Mouse (Mus musculus) testis, postnatal 10 days (tissue): ENCODE data around the gene Mdm2.

Experiments used
- DNase-seq: peaks from one replicate; pipeline ENCODE4 v3.0.0; 2021; ENCODE audit warnings: low spot score

The Mdm2 gene

DNA sequence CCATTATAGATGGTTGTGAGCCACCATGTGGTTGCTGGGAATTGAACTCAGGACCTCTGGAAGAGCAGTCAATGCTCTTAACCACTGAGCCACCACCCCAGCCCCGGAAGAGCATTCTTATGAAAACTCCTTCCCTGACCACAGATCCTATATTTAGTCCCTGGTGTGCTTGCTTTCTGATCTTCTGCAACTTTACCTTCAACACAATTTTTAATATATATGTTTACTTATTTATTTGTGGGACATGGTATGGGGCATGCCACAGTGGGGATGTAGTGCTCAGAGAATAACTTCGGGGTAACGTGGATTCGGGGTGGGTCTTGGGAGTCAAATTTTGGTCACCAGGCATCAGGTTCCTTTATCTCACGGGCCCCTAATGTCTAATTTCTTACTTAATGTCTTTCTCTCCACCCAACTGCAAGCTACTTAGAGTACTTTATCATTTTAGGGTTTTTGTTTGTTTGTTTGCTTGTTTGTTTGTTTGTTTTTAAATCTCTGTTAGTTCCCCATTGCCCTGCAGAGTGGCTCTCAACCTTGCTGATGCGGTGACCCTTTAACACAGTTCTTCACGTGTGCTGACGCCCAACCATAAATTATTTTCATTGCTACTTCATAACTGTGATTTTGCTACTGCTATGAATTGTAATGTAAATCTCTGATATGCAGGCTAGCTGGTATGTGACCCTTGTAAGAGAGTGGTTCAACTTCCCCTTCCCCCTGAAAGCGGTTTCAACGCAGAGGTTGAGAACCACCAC, 41.8 kb downstream of the Mdm2 start:
- no peak for DNase-seq

GRCm38 (mm10) chr10:117667663-117668507, 42.7 kb downstream of the Mdm2 start:
- no peak for DNase-seq

DNA sequence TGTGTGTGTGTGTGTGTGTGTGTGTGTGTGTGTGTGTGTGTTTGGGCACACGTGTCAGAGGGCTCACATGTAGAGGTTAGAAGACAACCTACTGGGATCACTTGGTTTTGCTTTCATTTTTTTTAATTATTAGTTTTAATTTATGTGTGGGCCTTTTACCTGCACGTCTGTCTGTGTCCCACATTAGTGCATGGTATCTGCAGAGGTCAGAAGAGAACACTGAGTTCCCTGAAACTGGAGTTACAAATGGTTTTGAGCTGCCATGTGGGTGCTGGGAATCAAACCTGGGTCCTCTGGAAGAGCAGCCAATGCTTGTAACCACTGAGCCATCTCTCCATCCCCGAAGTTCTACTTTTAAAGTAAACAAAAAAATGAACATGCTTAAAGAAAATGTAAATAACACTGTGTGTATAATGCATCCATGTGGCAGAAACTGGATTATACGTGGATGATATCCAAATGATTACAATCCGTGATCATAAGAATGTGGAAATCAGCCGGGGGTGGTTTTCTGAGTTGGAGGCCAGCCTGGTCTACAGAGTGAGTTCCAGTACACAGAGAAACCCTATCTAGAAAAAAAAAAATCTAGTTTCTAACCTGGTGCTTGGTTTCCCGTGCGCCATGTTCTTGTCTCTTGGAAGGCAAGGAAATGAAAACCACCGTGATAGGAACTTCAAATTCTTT, 43.5 kb downstream of the Mdm2 start:
- no peak for DNase-seq

GRCm38 (mm10) chr10:117666361-117666760, 44.2 kb downstream of the Mdm2 start:
- no peak for DNase-seq

GRCm38 (mm10) chr10:117665376-117666275, 44.9 kb downstream of the Mdm2 start:
- DNase-seq, result no peak

GRCm38 (mm10) chr10:117664926-117665209, 45.7 kb downstream of the Mdm2 start:
- no peak for DNase-seq

GRCm38 (mm10) chr10:117664208-117664925, 46.2 kb downstream of the Mdm2 start:
- no peak for DNase-seq

- DNase-seq, result no peak
Observed at GRCm38 (mm10) chr10:117663865-117664200, 46.7 kb downstream of the Mdm2 start.

DNA sequence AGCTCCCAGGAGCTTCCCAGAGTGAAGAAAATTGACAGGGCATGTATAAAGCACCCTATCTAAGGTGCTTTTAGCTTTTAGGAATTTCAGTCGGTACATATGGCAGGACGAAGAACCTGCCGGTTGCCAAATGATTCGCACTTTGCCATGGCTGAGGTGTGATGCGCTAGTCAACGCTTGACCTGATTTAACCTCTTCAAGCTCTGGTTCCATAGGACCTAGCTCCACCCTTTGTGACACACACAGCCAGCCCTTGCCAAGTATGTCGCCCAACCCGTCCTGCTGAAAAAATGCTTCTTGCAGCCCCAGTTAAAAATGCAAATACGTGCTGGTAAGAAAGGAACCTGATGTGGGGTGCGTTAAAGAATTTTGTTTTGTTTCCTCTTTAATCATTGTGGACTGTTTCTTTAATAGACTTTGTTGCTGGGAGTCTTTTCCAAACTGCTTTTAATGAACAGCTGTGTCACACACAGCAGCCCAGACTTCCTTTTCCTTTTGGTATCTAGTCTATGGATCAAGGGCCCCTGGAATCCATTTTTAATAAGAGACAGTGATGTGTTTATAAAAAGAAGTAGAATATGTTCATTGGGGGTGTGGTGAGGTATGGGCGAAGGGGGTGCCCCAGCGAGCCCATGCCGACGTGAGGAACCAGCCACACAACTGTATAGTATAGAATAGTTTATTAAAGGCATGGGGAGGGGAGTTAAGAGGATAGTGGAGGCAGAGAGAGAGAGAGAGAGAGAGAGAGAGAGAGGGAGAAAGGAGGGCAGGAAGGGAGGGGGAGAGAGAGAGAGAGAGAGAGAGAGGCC, 47.3 kb downstream of the Mdm2 start:
- DNase-seq, result no peak

DNA sequence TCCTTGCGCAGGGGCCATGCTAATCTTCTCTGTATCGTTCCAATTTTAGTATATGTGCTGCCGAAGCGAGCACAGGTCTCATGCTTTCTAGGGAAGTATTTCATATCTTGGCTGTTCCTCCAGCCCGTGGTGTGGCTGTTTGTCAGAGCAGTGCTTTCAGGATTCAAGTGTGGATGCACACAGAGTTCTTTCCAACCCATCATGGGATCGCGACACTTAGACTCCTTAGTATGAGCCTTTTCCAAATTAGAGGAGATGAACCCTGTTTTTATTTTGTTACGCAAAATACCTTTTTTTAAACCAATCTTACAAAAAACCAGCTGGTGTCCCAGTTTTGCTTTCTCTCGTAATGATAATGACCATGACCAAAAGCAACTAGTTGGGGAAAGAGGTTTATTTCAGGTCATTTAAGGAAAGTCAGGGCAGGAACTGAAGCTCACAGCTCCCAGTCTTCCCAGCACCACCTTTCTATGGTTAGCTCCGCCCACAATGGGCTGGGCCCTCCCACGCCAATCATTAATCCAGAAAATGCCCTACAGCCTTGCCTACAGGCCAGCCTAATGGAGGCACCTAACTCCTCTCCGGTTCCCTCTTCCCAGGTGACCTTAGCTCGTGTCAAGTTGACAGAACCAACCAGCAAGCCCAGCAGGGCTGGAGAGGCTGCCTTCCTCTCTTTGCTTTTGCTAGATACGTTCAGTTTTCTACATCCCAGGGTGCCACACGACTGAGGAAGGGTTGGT, 48.1 kb downstream of the Mdm2 start:
- DNase-seq, result no peak

DNA sequence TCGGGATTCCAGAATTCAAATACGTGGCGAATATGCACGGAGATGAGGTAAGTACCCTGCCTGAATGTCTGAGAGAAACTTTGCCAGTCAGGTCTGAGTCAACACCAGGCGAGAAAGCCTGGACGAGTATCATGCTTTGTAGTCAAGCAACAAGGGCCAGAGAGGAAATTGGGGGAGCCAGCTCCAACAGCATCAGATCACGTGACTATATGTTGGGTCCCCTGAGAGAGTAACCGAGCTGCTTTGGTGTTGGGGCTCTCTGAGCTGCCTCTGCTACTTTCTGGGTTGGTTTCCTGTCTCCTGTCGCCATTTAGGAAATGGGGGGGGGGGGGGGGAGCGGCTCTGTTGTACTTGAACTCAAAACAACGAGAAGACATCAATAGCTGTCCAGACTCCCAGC, 50.7 kb downstream of the Mdm2 start:
- DNase-seq, result no peak

DNA sequence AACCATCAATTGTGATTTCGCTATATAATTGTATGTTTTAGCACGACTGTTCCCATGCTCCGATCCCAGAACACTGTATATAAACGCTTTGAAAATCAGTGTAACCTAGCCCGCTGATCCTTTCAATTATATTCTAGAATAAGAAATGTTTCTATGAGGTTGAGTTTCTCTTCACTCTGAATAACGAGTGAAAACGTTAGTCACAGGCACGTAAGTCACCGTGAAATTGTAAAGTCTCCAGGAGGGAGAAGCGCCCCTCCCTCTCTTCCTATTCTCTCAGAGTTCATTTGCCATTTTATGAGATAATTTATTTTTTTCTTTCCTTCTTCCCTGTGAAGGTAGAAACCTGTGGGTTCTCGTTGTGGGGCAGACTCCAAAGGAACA, 51.1 kb downstream of the Mdm2 start:
- no peak for DNase-seq

GRCm38 (mm10) chr10:117658522-117659429, 51.8 kb downstream of the Mdm2 start:
- no peak for DNase-seq

DNA sequence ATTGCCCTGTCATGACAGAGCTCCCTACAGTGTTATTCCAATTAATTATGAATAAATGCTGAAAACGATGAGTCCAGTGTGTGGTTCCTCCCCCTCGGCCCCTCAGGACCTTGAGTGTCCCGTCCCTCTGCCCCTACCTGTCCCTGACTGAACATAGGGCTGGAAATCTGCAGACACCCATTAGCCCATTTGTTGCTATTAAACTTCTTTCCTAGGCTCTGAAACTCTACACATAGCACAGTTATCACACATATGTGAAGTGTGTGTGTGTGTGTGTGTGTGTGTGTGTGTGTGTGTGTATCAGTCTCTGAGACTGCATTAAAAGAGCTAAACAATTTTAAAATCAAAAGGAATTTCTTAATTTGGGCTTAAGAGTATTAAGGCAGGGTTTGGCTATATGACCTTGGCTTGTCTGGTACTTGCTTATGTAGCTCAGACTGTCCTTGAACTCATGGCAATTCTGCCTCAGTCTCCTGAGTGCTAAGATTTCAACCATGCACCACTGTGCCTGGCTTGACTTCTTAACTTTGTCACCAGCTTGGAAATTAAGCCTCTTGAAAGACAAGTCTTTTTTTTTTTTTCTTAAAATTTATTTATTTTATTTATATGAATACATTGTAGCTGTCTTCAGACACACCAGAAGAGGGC, 52.8 kb downstream of the Mdm2 start:
- no peak for DNase-seq

DNA sequence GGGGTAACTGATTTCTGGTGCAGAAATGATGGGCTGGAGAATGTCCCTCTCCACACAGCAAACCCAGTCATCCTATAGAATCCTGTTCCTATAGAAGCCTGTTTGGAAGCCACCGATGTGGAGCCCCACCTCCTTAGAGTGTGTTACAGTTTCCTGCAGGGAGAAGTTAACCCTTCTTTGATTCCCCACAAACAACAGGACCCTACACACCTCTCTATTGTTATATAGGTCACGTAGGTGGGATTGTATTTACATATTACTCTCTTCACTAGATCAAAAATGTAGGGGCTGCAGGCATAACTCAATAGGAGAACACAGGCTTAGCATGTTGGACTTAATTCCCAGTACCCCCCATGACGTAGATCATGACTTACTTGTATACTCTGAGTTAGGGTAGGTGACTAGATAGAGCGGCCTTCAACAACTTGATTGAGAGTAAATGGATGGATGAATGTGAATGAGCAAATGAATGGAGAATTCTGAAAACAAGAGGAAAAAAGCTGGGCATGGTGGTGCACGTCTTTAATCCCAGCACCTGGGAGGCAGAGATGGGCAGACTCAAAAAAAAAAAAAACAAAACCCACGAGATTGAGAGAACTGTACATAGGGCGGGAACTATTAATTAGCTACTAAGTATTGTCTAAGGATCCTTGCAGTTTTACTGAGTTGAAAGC, 53.4 kb downstream of the Mdm2 start:
- no peak for DNase-seq

DNA sequence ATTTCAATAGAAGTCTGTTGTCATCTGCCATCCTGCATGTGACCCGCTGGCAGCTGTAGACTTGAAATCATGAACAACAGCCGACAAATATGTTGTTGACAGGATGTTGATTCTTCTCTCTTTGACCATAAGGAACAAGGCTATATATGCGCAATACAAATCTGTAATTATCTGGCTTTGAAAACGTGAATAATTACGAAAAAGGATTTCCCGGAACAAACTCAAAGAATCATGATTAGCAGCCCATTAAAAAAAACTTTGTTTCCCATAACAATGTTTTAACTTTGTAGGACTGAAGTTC, 53.9 kb downstream of the Mdm2 start:
- no peak for DNase-seq

GRCm38 (mm10) chr10:117655908-117656661, 54.5 kb downstream of the Mdm2 start:
- DNase-seq, result no peak
